Mouse (Mus musculus): Measurements from ENCODE around the gene Sigirr.

Sigirr gene

DNA sequence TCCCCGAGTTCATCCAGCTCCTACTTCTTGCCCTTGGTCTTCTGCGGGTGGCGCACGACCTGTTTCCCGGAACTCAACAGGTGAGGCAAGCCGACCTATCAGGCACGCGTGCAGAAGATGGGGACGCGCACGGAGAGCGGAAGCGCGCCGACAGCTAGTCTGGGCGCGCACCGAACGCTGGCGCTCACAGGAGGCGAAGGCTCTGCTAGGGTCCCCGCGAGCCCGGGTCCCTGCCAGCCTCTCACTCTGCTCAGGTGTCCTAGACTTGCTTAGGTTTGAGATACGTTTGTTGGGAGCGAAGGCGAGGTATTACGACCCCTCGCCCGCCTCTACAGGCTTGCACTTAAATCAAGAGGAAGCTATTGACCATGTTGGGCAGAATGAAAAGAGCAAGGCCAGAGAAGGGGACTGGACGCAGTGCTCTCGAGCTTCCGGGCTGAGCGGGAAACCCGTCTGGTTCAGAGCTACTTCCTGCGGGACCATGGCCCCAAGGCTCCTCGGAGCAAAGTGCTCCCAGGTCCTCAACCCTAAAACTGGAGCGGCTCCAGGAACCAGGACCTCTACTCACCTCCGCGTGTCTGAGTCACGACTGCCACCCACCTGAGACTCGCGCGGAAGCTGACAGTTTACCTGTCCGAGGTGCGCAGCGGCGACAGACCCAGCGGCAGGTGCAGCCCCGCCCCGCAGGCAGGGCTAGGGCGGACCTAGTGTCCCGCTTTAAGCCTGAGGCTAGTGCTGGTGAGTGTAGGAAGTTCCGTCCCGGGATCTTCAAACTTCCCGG lies at the start of gene Sigirr:
TSS of gene Sigirr (minus strand) at position 662 of the 781 bp plus-strand sequence.
- peak; percentile 65 to 70 for DNase-seq

DNA sequence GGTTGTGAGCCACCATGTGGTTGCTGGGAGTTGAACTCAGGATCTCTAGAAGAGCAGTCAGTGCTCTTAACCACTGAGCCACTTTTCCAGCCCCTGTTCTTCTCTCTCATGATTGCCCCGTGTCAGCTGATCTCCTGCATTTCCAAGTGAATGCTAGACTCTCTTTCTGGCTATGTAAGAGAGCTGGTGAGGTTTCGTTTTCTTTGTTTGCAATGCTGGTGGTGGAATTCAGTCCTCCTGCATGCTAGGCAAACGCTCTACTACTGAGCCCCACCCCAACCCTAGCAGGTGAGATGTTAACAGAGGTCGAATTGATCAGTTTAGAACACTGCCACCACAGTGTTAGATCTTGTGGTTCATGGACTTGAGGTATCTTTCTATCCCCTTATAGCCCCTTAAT lies 48.3 kb upstream of the Sigirr start:
- no peak for DNase-seq

DNA sequence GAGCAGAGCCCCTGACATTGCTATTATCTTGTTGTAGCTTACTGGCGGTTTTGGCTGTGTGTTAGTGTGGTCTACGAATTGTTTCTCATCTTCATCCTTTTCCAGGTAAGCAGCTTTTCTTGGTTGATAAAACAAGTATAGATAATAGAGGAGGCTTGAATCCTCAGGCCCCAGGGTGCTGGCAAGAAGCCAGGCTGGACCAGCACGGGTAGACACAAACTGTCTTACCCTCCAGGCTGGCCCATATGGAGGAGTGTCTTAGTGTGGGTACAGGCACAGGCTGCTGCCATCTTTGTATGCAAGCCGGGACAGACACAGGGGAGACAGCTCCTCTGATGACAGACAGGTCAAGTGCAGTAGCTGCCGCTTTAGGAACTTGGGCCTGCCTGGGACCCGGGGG lies 46.7 kb upstream of the Sigirr start:
- no peak for DNase-seq

DNA sequence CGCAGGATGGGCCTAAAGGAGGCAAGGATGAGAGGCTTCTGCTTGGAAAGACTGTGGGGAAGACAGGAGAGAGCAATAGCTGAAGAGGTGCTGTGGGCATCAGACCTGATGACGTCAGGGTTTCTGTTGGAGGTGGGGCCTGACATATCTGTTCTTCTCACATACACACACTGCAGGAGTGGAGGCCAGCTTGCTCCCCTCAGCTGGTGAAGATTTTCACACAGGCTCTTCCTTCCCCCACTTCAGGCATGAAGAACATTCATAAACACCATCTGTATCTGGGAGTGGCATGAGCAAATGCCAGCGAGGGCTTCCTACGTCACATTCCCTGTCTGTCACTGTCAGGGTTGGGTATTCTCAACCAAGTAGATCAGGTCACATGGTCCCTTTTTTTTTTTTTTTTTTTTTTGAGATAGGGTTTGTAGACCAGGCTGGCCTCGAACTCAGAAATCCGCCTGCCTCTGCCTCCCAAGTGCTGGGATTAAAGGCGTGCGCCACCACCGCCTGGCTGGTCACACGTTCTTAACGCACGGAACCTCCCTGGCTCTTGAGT lies 45.7 kb upstream of the Sigirr start:
- no peak for DNase-seq

DNA sequence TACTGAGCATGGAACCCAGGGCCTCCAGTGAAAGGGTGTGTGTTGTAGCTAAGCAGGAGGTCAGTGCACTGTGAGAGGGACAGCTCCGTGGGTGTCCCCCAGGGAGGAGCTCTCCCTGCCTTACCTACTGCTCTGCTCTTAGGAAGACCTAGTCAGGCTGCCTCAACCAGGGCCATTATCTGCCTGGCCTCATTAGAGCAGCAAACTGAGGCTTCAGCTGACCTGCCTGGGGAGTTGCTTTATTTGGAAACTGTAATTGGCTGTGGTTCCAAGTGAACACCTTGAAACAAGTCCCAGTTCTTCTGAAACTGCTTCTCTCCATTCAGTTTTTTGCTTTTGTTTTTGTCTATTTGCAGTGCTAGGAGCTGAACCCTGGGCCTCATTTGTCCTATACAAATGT lies 45.0 kb upstream of the Sigirr start:
- no peak for DNase-seq

DNA sequence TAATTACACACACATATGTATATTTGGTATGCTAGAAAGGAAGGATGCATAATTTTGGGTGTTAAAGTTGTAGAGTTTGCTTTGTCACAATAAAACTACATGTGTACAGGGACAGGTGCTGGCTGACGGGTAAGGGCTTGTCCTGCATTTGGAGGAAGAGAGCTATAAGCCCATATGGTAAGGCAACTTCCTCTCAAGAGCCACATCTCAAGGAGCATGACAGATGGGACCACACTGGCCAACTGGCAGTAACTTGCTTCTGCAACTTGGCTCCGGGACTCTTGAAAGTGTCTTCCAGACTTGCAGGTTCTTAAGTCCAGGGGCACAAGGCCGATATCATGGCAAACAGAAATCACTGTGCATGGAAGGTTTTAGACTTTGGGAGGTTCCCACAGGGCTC lies 44.3 kb upstream of the Sigirr start:
- no peak for DNase-seq

DNA sequence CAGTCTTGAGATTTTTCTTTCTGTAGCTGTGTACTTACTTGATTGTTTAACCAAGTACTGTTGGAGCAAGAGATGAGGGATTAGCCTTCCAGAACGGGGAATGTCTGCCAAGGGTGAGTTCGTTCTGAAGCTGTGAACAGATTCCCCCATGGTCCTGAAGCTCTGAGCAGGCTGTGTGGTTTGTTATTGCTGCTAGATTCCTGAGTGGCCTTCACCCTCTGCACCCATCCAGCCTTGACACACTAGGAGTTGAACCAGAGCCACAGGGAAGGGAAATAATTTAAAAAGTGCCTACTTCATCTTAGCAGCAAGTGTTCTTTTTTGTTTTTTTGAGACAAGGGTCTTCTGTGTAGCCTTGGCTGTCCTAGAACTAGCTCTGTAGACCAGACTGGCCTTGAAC lies 43.5 kb upstream of the Sigirr start:
- DNase-seq, result no peak

DNA sequence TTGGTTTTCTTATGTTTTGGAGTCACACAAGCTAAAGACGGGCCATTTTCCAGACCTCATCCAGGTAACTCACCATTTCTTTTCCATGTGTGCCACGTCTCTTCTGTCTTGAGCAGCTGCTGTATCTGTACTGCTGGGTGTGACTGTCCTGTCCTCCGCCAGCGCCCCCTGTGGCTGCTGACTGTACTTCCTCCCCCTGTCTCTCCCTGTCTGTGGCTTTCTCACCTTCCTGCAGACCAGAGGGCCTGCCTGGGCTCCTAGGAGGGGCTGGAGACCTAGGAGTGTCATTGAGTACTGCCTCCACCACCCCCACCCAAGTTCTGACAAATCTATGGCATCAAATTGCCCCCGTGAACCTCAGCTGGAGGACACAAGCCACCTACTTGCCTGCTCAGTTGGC lies 42.7 kb upstream of the Sigirr start:
- peak in 1 of 2 experiments; percentile 26 for DNase-seq

DNA sequence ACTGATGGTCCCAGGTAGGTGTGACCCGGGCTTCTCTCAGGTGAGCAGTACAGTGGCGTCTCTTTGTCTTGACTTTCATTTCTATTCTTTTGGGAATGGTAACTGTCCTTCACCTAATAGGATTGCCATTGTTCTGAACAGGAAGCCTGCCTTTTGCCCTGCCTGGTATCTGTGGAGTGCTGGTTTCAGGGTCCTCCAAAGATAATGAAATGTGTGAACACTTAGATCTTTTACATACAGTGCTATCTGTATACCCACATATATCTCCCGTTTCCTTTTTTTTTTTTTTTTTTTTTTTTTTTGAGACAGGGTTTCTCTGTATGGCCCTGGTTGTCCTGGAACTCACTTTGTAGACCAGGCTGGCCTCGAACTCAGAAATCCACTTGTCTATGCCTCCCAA lies 41.0 kb upstream of the Sigirr start:
- DNase-seq, result no peak

DNA sequence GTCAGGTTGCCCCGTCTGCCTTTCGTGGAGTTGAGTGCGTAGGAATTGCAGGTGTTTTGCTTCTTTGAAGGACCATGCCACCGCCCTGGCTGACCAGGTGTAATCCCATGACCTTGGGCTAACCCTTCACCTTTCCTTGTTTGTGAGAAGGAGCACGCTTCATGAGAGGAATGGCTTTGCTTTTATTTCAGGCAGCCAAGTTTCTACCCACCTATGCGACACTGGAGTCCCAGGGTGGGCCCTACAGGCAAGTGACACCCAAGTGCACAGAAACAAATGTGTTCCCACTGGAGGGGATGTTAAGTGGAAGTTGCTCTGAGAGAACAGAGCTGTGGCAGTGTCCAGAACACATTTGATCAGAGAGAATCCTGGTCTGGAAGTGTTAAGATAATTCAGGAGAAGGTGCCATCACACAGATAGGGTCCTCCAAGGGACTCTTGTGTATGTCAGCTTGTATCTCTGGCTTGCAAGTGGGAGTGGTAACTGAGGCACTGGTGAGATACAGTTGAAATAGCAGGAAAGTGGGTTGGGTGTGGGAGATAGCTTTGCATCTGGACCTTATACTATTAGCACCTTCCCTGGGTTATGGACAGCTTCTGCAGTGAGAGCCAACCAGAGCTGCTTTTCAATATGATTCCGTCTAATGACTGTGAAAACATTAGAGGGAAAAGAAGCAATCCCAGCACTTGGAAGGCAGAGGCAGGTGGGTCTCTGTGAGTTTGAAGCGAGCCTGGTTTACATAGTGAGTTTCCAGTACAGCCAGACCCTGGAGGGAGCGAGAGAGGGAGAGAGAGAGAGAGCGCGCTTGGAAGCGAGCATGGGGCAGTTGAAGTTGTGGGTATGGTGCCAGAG lies 31.8 kb upstream of the Sigirr start:
- DNase-seq, result peak in 1 of 2 experiments; percentile 9

DNA sequence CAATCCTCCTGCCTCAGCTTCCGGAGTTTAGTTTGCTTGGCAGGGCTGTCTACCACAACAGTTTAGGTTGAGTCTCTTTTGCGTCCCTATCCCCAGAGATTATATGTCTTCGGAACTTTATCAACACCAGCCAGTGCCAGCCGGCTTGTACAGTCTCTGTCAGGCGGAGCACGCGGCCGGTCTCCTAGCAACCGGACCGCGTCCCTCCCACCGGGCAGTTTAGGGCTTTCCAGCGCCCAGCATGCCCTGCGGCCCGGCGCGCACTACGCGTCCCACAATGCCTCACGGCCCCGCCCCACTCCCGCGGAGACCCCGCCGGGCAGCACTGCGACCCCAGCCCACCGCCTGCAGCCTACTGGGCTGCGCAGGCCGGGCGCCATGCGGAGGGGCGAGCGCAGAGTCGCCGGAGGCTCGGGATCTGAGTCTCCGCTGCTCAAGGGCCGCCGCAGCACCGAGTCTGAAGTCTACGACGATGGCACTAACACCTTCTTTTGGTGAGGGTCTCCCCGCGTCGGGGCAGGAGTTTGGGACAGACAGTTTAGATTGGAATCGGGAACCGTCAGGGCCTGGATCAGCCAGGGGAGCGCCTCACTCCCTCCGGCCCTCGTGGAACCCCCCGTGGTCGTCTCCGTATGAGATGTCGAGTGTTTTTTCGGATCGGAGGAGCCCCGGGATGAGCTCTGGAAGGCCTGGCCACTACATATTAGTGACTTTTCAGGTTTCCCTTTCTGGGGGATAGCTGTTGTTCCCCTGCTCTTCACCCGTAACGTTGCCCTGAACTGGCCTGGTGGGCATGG lies 30.9 kb upstream of the Sigirr start:
- DNase-seq, result peak; percentile 88 to 91

DNA sequence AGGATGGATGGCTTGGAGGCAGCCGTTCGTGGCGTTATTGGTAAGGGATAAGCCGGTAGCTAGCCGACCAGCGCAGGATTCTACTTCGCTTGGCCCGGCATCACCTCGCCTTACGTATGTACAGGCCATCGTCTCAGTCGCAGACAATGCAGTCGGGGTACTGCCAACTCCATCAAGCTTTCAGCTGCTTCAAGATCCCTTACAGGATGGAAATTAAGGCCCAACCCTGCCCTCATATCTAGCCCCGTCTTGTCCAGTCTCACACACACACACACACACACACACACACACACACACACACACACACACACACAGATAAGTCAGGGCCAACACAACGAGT lies 23.1 kb upstream of the Sigirr start:
- DNase-seq, result no peak

DNA sequence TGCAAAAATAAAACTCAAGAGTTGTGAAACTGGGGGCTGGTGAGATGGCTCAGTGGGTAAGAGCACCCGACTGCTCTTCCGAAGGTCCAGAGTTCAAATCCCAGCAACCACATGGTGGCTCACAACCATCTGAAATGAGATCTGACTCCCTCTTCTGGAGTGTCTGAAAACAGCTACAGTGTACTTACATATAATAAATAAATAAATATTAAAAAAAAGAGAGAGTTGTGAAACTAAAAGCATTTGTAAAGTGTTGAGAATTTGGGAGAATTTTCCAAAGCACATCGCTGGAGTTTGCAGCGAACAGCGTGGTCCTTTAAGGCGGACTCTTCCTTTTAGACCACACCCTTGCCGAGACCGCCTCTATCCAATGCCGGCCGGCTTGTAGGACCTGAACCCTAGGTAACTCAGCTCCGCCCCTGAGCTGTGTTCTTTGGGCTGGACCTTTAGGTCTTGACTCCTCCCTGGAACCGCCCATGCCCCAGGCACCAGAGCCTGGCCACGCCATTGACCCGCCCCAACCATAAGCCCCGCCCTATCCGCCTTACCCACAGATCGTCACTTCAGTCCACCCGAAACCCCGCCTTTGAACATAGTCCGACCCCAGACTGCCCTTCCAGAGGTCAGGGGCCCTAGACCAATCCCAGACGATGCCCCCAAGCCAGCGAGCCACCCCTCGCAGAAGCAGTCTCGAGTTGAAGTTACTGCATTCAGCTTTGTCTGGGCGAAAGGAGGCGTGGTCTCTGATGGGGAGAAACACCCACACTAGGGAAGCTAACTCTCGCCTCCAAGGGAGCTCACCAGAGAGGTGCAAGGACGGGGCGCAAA lies 22.5 kb upstream of the Sigirr start:
- peak; percentile 97 to 99 for DNase-seq

DNA sequence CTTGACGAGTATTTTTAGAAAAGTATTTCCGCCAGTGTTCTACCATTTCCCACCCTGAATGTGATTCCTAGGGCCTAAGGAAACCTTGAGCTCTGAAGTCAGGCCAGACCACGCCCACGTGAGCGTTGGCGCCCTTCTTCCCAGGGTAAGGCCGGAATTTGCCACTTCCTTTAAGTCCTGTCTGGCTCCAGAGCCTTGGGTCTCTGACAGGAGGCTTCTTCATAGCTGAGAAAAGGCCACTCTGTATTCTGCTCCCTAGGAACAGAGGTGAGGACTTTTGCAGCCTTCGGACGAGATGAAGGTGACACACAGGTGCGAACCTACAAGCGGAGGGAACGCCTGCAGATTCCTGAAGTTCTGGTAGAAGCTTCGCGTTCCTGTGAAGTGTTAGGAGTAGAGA lies 21.9 kb upstream of the Sigirr start, which contains the start of gene Ptdss2:
TSS of gene Ptdss2 (plus strand) at position 138 of the 400 bp plus-strand sequence.
- DNase-seq, result peak; percentile 71 to 77

DNA sequence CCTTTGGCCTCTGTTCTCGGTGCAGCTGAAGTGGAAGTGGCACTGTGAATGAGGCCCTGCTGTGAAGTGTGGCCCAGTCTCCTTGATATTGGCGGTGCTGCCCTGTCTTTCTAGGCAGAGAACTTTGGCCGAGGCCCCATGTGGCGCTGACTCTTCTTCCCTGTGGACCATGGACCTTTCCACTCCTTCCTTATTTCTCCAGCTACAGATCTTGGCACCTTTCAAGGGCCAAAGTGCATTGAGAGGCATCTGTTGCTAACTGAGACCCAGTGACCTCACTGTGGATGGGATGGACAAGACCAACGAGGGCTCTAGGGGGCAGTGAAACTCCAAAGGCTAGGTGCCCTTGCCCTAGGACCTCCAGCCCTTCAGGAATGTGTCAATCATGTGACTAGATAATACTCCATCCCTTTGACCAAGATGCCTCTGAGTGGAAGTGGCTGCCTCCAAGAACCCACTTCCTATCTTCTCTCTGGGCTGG lies 20.7 kb upstream of the Sigirr start:
- peak; percentile 20 to 21 for DNase-seq

DNA sequence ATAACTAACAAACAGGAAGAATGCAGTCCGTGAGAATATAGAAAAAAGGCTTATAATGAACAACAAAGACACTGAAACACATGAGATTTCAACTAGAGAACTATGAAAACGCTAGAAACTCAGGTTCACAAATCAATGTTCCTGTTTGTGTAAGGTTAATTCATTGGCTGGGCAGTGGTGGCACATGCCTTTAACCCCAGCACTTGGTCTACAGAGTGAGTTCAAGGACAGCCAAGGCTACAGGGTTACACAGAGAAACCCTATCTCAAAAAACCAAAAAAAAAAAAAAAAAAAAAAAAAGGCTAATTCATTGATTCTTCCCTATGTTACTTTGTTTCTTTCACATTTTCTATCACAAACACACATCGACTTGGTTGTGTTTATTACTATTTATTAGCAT lies 20.2 kb upstream of the Sigirr start:
- no peak for DNase-seq

DNA sequence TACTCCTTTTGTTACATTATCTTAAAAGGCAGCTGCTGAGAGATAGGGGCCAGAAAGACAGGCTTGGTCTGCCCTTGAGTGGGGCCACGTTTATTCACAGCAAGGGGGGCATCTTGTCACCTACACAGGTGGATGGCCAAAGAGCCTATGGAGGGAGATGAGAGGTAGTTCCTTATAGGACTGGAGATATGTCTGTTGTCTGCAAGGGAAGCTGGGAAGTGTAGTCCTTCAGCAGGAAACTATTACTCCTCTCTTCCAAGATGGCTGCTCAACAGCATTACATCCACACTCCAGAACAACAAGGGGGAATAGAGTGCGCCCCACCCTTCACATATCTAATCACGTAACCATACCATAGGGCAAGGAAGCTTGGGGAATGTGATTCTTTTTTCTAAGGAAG lies 19.1 kb upstream of the Sigirr start:
- no peak for DNase-seq

DNA sequence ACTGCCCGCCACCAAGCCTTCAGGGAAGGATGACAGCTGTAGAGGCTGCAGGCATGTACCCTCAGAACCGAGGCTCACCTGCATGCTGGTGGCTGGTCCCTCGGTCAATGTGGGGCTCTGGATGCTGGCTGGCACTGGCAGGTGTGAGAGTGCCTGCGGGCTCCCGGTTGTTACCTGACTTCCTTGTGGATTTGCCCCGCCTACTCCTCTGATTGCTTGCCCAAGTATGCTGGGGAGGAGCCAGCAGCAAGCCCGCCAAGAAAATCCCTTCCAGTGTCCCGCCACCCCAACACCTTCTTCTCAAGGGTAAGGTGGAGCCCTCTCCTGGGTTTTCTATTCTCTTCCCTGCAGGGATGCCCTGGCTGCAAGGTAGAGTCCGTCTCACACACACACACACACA lies 17.3 kb upstream of the Sigirr start, which contains the start of gene Ano9:
TSS of gene Ano9 (minus strand) at position 171 of the 400 bp plus-strand sequence.
- DNase-seq, result peak; percentile 60 to 65

DNA sequence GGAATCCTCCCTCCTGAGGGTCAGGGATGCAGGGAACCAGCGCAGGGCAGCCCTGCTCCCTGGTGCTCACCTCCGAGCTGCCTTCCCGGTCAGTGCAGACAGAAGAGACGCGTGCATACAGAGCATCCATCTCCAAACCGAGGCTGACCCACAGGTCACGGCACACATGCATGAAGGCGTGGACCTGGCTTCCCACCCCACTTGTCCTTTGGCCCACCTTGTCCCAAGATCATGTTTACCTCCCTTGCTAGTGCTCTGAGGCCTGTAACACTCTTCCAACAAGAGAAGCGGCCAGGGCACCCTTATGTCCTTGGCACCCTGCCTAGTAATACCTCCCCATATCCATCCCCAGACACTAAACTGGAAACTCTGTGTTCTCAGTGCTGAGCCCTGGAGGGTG lies 15.5 kb upstream of the Sigirr start:
- DNase-seq, result no peak

DNA sequence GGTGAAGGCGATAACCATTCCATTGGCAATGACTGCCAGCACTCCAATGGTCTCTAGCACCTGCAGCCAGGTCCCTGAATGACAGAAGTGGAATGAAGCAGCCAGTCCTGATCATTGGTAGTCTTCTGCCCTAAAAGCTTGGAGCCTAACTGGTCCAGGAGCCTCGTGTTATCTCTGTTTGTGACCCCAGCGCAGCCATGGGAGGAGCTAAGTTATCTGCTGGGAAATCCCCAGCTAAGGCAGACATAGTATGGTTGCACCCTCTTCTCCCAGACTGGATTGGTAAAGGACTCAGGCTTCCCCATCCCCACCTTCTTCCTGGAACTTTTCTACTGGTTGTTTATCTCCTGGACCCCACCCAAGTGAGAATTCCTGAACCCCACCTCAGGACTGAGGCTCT lies 2.8 kb upstream of the Sigirr start:
- no peak for DNase-seq

DNA sequence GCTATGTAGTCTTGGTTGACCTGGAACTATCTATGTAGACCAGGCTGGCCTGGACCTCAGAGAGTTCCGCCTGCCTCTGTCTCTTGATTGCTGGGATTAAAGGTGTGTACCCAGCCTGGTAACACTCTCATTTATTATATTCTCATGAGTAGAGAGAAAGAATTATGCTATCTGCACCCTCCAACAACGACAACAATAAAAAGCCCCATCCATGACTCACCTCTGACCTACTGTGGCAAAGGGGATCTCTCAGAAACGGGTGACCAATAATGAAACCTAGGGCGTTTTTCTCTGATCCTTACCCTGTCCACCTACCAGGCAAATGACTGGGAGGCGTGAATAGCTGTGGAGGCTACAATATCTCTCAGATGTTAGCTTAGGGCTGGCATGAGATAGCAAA lies 3.2 kb downstream of the Sigirr start:
- DNase-seq, result no peak

DNA sequence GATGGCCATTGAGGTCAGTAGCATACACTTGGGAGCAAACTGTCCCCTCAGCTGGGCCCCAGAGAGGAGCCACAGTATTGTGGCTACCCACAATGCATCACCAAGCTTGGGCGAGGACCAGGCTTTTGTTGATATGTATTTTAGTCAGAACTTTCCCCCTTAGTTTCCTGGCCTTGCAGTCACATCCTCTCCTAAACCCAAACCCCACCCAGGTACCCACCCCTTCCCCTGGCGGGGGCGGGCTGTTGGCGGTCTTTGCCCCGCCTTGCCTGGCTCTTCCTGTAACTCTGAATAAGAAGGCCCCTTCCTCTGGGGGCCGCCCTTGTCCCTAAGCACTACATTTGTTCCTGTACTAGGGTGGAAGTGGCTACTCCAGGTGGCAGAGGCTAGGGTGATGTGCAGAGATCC lies 3.7 kb downstream of the Sigirr start:
- DNase-seq, result peak; percentile 86 to 88

All from lung, adult 18-20 months (tissue).